Mouse (Mus musculus) embryonic facial prominence, embryonic 11.5 days (tissue): ENCODE data around the gene Fxyd6. TPM values are rescaled to one million over a fixed set of nuclear protein-coding genes. Genes with fewer than 3 reads are reported as not detected.

ENCODE experiments used
- ATAC-seq: fragments of 200-750 bp; cut with Nextera tagmentation; replicated peaks from 2 replicates; pipeline ENCODE4 v1.8.0; 2017; ENCODE audit warnings: low read depth; ENCODE audit not compliant: insufficient number of reproducible peaks, low FRiP score, low TSS enrichment
- DNase-seq: peaks from one replicate; pipeline ENCODE4 v3.0.0-alpha.2; 2015; ENCODE audit warnings: low spot score
- H3K27ac ChIP-seq: fragments of 300-500 bp; sonication (generic); replicated peaks from 2 replicates; pipeline ENCODE4 v1.5.1; 2014; ENCODE audit warnings: mild to moderate bottlenecking, low read depth, low read length, control low read depth
- H3K27me3 ChIP-seq: fragments of 300-500 bp; sonication (generic); 2 replicates; pipeline ENCODE4 v1.6.1; 2014; ENCODE audit warnings: mild to moderate bottlenecking, low read length, moderate library complexity, mixed read lengths; ENCODE audit not compliant: control insufficient read depth, insufficient read depth
- H3K36me3 ChIP-seq: fragments of 300-500 bp; sonication (generic); replicated peaks from 2 replicates; pipeline ENCODE4 v1.6.1; 2014; ENCODE audit warnings: low read depth, mild to moderate bottlenecking, low read length, moderate library complexity, mixed read lengths; ENCODE audit not compliant: control insufficient read depth, insufficient read depth
- H3K4me1 ChIP-seq: fragments of 300-500 bp; sonication (generic); 2 replicates; pipeline ENCODE4 v1.6.1; 2014; ENCODE audit warnings: low read length, mixed read lengths; ENCODE audit not compliant: control insufficient read depth, insufficient read depth
- H3K4me2 ChIP-seq: fragments of 300-500 bp; sonication (generic); 2 replicates; pipeline ENCODE4 v1.6.1; 2014; ENCODE audit warnings: low read depth, mild to moderate bottlenecking, control low read depth, low read length, moderate library complexity
- H3K4me3 ChIP-seq: fragments of 300-500 bp; sonication (generic); 2 replicates; pipeline ENCODE4 v1.5.1; 2014; ENCODE audit warnings: low read depth, low read length, control low read depth
- H3K9ac ChIP-seq: fragments of 300-500 bp; sonication (generic); replicated peaks from 2 replicates; pipeline ENCODE4 v1.6.1; 2014; ENCODE audit warnings: mild to moderate bottlenecking, control low read depth, low read length
- H3K9me3 ChIP-seq: fragments of 300-500 bp; sonication (generic); replicated peaks from 2 replicates; pipeline ENCODE4 v1.6.1; 2016; ENCODE audit warnings: mild to moderate bottlenecking, low read length, inconsistent platforms, mixed read lengths; ENCODE audit not compliant: control insufficient read depth
- WGBS: fragments of 180-500 bp; shearing (Covaris S2); extraction: QIAGEN DNeasy Blood & Tissue Kit; methylation state at CpG from one replicate; pipeline ENCODE4 v1.1.7; 2014; 5-methylcytosine and 5-hydroxymethylcytosine counted together
- polyA plus RNA-seq: library from polyadenylated mRNA; unstranded; fragments of >200 nt; fragmentation: Nextera tagmentation; extraction: Ambion mirVana; gene quantifications from 2 replicates; pipeline ENCODE4 v1.2.1, GENCODE M21; 2014

The Fxyd6 gene
- polyA plus RNA-seq, 1 experiment from 2014 or later, result 83.0 TPM

DNA sequence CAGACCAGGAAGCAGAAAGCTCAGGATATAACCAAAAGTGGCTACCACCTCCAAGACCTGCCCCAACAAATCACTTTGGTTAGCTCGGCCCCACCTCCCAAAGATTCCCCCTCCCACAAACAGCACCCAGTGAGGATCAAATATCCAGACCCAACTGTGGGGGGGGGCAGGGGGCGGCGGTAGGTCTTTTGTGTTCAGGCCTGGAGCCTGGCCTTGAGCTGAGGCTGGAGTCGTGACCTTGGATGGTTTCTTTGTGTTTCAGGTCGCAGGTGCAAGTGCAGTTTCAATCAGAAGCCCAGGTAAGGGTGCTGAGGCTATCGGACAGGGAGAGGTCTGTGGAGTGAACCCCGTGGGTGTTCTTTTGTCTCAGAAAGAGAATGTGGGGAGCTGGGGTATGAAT, 21.3 kb downstream of the Fxyd6 start:
- Histone ChIP-seq H3K9ac (no peak overlapping the region), H3K4me3 (no peak overlapping the region), H3K27me3 (no peaks in the 10 kb centered on the region), H3K36me3 (no peaks in the 10 kb centered on the region), H3K4me1 (no peaks in the 10 kb centered on the region), H3K9me3 (no peaks in the 10 kb centered on the region), H3K4me2 (no peak overlapping the region), H3K27ac (no peak overlapping the region)
- WGBS, result 68% methylated on average over 7 of the region's 7 CpGs
- DNase-seq, result no peak
- ATAC-seq, result no peak

- Histone ChIP-seq H3K9ac (no peak overlapping the region), H3K27ac (no peak overlapping the region), H3K4me1 (no peaks in the 10 kb centered on the region), H3K4me3 (no peak overlapping the region), H3K4me2 (no peak overlapping the region), H3K9me3 (no peaks in the 10 kb centered on the region), H3K27me3 (no peaks in the 10 kb centered on the region), H3K36me3 (no peaks in the 10 kb centered on the region)
- DNase-seq (no peak), ATAC-seq (no peak)
- 87% methylated on average over 6 of the region's 6 CpGs for WGBS
Measured at GRCm38 (mm10) chr9:45395218-45395617, 25.2 kb downstream of the Fxyd6 start.

GRCm38 (mm10) chr9:45395796-45396195, 25.8 kb downstream of the Fxyd6 start:
- no peaks in the 10 kb centered on the region for H3K27me3 ChIP-seq
- ATAC-seq (no peak), DNase-seq (no peak)
- H3K4me2 ChIP-seq, result no peak overlapping the region
- H3K36me3 ChIP-seq, result no peaks in the 10 kb centered on the region
- H3K4me1 ChIP-seq, result no peaks in the 10 kb centered on the region
- no peaks in the 10 kb centered on the region for H3K9me3 ChIP-seq
- no peak overlapping the region for H3K4me3 ChIP-seq
- H3K9ac ChIP-seq, result no peak overlapping the region
- WGBS, result 63% methylated on average over 3 of the region's 3 CpGs
- H3K27ac ChIP-seq, result no peak overlapping the region

- Histone ChIP-seq H3K36me3 (no peaks in the 10 kb centered on the region), H3K4me1 (no peaks in the 10 kb centered on the region), H3K4me3 (no peak overlapping the region), H3K9ac (no peak overlapping the region), H3K4me2 (no peak overlapping the region), H3K27ac (no peak overlapping the region), H3K9me3 (no peaks in the 10 kb centered on the region), H3K27me3 (no peaks in the 10 kb centered on the region)
- no peak for ATAC-seq
- WGBS, result 65% methylated on average over 1 of the region's 1 CpGs
- no peak for DNase-seq
Measured at GRCm38 (mm10) chr9:45398336-45398735, 28.4 kb downstream of the Fxyd6 start.

- Histone ChIP-seq H3K36me3 (no peaks in the 10 kb centered on the region), H3K4me3 (no peak within 1 kb of the TSS), H3K9ac (no peak within 1 kb of the TSS), H3K4me2 (no peak within 1 kb of the TSS), H3K9me3 (no peaks in the 10 kb centered on the region), H3K27ac (no peak within 1 kb of the TSS), H3K27me3 (no peaks in the 10 kb centered on the region), H3K4me1 (no peaks in the 10 kb centered on the region)
- 72% methylated on average over 4 of the region's 4 CpGs for WGBS
- no peak for ATAC-seq
- no peak for DNase-seq
Measured at GRCm38 (mm10) chr9:45399434-45399833, 29.4 kb downstream of the Fxyd6 start, which contains the start of gene Fxyd2. Fxyd2 (plus strand) TSS chr9:45399669.

DNA sequence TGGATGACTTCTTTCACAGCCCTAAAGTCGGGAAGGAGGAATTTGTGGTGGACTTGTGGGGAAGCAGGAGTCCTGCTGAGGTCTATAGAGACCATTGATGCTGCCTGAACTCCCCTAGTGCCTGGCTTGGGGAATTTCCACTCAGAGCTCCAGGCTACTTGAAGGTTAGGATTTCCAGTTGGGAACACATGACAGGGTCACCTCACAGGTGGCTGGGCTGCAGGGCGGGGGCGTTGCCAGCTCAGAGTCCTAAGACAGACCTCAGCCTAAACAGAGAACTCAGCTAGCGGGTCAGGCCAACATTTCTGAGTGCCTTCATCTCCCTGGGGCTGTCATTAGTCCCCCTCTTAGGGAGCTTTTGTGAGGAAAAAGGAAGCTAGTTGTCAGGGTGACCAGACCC, 31.9 kb downstream of the Fxyd6 start:
- H3K27me3 ChIP-seq, result no peaks in the 10 kb centered on the region
- no peaks in the 10 kb centered on the region for H3K36me3 ChIP-seq

GRCm38 (mm10) chr9:45402957-45403356, 33.0 kb downstream of the Fxyd6 start:
- Histone ChIP-seq H3K36me3 (no peaks in the 10 kb centered on the region), H3K9ac (no peak overlapping the region), H3K4me1 (no peaks in the 10 kb centered on the region), H3K4me2 (no peak overlapping the region), H3K4me3 (no peak overlapping the region), H3K27ac (no peak overlapping the region), H3K9me3 (no peaks in the 10 kb centered on the region), H3K27me3 (no peaks in the 10 kb centered on the region)
- 49% methylated on average over 2 of the region's 2 CpGs for WGBS
- DNase-seq, result no peak
- no peak for ATAC-seq

More for the DNA sequence above, 31.9 kb downstream of the Fxyd6 start:
- Histone ChIP-seq H3K4me1 (no peaks in the 10 kb centered on the region), H3K9ac (no peak overlapping the region), H3K27ac (no peak overlapping the region), H3K4me3 (no peak overlapping the region), H3K9me3 (no peaks in the 10 kb centered on the region), H3K4me2 (no peak overlapping the region)
- 48% methylated on average over 4 of the region's 4 CpGs for WGBS
- no peak for DNase-seq
- ATAC-seq, result no peak

GRCm38 (mm10) chr9:45405694-45406093, 35.7 kb downstream of the Fxyd6 start:
- H3K4me2 ChIP-seq, result no peak overlapping the region
- no peaks in the 10 kb centered on the region for H3K4me1 ChIP-seq
- H3K27ac ChIP-seq, result no peak overlapping the region
- no peak for DNase-seq
- no peaks in the 10 kb centered on the region for H3K27me3 ChIP-seq
- no peaks in the 10 kb centered on the region for H3K9me3 ChIP-seq
- ATAC-seq, result no peak
- no peaks in the 10 kb centered on the region for H3K36me3 ChIP-seq
- H3K9ac ChIP-seq, result no peak overlapping the region
- no peak overlapping the region for H3K4me3 ChIP-seq
- 72% methylated on average over 5 of the region's 5 CpGs for WGBS
